Mouse (Mus musculus) gastrocnemius, postnatal 25 days (tissue): ENCODE results near the gene Gm7995. TPM values are rescaled to one million over a fixed set of nuclear protein-coding genes. Genes with fewer than 3 reads are reported as not detected.
"Not testable (repeated sequence)": the region's sequence is repeated elsewhere in the genome, so short reads cannot be mapped to it uniquely, and the experiment has no call there.

Experiments used
- DNase-seq: peaks from one replicate; pipeline ENCODE4 v3.0.0; 2022
- long read RNA-seq, 2 experiments: library from polyadenylated mRNA; stranded (forward); transcript quantifications; one replicate each; pipeline ENCODE4 v2.0.0; 2021
- microRNA-seq, 2 experiments: library from miRNA; unstranded; fragments of <30 nt; microRNA quantifications; one replicate each; pipeline ENCODE4 v1.2.0; 2021; ENCODE audit warnings: borderline replicate concordance in 2 of 2
- total RNA-seq, 2 experiments: library from RNA; stranded (reverse); gene quantifications; 1 replicate in 1 of 2; 2 replicates in 1 of 2; pipeline ENCODE4 v1.2.3; 2021

Gene Gm7995
- total RNA-seq: not detected
- long read RNA-seq, experiment 1: 0 reads
- long read RNA-seq, experiment 2: 0 reads

DNA sequence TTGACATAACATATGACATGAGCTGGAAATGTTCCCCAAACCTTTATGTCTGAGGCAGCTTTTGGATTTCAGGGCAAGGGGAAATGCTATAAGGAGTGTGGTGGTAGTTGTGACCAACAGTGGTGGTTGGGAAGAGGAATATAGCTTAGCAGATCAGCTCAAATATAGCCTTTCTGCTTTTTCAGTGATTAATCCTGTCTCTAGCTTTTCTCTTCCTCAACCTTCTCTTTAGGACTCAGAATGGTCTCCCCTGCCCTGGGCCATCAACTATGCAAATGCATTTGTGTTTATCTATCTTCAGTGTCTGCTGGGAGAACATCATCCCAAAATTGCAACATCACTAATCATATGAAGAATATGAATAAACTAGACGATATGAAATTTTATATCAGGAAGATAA lies at the start of gene Gm7995:
Gene Gm7995 (plus strand): TSS at position 301 of the 400 bp plus-strand sequence.
- not testable (repeated sequence) for DNase-seq

DNA sequence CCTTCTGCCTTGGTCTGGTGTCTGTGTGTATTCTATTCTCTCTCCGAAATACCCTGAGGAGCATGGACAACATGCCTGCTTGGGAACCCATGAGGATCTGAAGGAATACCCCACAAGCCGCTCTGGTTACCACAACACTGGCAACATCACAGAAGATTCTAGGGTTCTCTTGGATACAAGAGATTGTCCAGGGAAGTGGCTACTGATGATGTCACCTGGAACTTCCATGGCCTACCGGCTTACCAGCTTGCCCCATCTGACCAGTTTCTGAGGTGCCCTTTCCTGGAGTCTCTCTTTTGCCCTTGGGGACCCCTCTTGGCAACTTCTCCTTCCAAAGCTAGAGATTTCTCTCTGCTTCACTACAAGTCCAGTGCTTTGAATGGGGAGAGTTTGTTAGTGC lies 12.8 kb upstream of the Gm7995 start, which contains the start of gene Gm9611:
Gene Gm9611 (minus strand): TSS at position 101 of the 400 bp plus-strand sequence.
- DNase-seq: not testable (repeated sequence)

Small RNA genes lying within 50 kb of the gene (microRNA-seq; reads per million reads assigned to microRNA genes)
- gene Gm25208 (0 reads per million in 2 experiments), gene Gm25892 (0 reads per million in 2 experiments)

Other genes with a start within 250 kb of the Gm7995 start
- not detected for gene Gm7951, start 192.8 kb upstream of the Gm7995 start, total RNA-seq
- not detected for gene Gm17027, start 147.6 kb upstream of the Gm7995 start, total RNA-seq
- gene Gm3573, start 119.4 kb upstream of the Gm7995 start, total RNA-seq: not detected
- not detected for gene Gm17026, start 50.2 kb upstream of the Gm7995 start, total RNA-seq
- gene Gm9611, start 12.9 kb upstream of the Gm7995 start, total RNA-seq: not detected
- gene Gm8005, start 129.5 kb downstream of the Gm7995 start, total RNA-seq: not detected
- gene Gm8011, start 153.7 kb downstream of the Gm7995 start, total RNA-seq: not detected
- gene Gm8020, start 192.1 kb downstream of the Gm7995 start, total RNA-seq: not detected
- not detected for gene Gm8024, start 214.1 kb downstream of the Gm7995 start, total RNA-seq